Comparison of ENCODE assay signal across 23 mouse cellular contexts in genomic region chr16:90096011-90096410, GRCm38 (mm10).
"Had no signal": no experiment of that assay in that cellular context is flagged by ENCODE, and none has a peak within 500 bp of the region (broad histone marks: within the 10 kb centered on the region; RNA-seq: fewer than 3 reads in every experiment).

No protein-coding gene starts in this region.

- DNase-seq: liver, embryonic 13.5 days; liver, postnatal 0 days; lung, adult 2 months; lung, postnatal 14 days; lung, postnatal 36 days; midbrain, embryonic 14.5 days; retina, postnatal 1 day; right cerebral cortex, adult 18-20 months; right cerebral cortex, postnatal 25 days; right cerebral cortex, postnatal 4 days; spleen, adult 18-20 months; thymus, adult 2 months; thymus, postnatal 25 days; thymus, postnatal 4 days had no signal

- H3K27ac ChIP-seq: liver, embryonic 13.5 days; liver, embryonic 15.5 days; lung, embryonic 15.5 days; macrophage; midbrain, embryonic 12.5 days; neural tube, embryonic 13.5 days; neural tube, embryonic 15.5 days had no signal

- H3K4me3 ChIP-seq: liver, embryonic 13.5 days; liver, embryonic 15.5 days; lung, embryonic 15.5 days; midbrain, embryonic 12.5 days; myocyte; neural tube, embryonic 13.5 days; neural tube, embryonic 15.5 days had no signal

- H3K9me3 ChIP-seq: liver, embryonic 13.5 days; liver, embryonic 15.5 days; lung, embryonic 15.5 days; midbrain, embryonic 12.5 days; neural tube, embryonic 13.5 days; neural tube, embryonic 15.5 days had no signal

- H3K27me3 ChIP-seq: liver, embryonic 13.5 days; liver, embryonic 15.5 days; midbrain, embryonic 12.5 days; neural tube, embryonic 13.5 days; neural tube, embryonic 15.5 days had no signal

- H3K36me3 ChIP-seq: liver, embryonic 13.5 days; liver, embryonic 15.5 days; lung, embryonic 15.5 days; midbrain, embryonic 12.5 days; neural tube, embryonic 13.5 days; neural tube, embryonic 15.5 days had no signal

- ATAC-seq: liver, postnatal 0 days; lung, postnatal 0 days; midbrain, embryonic 16.5 days had no signal
